Mouse (Mus musculus): ENCODE data around the gene Lamb3. TPM values are rescaled to one million over a fixed set of nuclear protein-coding genes. Genes with fewer than 3 reads are reported as not detected.

Lamb3 gene
- total RNA-seq, 2 experiments from 2014 or later, result 0.98 to 2.2 TPM

DNA sequence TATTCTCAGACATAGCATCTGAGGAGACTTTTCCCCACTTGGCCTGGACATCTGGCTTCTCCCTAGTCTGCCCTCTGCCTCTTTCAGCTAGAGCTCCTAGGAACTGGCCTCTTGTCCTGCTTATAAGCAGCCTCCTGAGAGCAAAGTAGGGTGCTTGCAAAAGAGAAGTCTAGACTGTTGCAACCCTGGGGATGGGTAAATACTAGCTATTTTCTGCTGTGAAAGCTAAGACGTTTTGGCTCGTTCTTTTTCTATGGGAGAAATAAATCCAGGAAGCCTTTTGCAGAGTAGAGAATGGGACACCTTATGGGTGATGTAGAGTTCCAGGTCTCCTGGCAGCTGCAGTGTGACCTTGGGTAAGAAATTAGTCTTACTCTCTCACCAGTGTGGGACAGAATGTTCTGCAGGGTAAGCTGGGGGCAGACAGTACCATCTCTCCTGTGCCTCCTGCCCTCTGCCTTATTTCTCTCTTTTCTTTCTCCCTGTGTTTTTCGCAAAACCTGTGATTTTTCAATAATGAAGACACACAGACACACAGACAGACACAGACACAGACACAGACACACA is 103.1 kb downstream of the Lamb3 start:
- no peak for DNase-seq (ENCODE audit: low spot score in 2 of 2)

DNA sequence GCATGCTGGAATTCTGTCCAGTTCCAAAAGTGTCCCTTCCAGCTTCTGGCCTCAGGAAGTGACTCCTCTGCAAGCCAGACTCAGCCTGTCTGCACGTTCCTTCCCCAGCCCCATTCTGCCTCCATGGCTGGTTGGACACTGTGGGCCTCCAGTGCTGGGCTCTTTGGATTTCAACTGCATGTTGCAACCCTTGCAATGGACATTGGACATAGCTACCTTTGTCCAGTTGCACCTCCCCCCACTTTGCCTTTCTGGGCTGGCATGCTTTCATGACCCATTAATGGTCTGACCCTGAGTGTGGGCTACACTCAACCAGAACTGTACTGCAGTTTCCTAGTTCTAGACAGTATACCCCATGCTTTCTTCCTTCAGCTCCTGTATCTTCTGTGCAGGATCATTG is 104.1 kb downstream of the Lamb3 start:
- no peak for DNase-seq (ENCODE audit: low spot score in 2 of 2)

DNA sequence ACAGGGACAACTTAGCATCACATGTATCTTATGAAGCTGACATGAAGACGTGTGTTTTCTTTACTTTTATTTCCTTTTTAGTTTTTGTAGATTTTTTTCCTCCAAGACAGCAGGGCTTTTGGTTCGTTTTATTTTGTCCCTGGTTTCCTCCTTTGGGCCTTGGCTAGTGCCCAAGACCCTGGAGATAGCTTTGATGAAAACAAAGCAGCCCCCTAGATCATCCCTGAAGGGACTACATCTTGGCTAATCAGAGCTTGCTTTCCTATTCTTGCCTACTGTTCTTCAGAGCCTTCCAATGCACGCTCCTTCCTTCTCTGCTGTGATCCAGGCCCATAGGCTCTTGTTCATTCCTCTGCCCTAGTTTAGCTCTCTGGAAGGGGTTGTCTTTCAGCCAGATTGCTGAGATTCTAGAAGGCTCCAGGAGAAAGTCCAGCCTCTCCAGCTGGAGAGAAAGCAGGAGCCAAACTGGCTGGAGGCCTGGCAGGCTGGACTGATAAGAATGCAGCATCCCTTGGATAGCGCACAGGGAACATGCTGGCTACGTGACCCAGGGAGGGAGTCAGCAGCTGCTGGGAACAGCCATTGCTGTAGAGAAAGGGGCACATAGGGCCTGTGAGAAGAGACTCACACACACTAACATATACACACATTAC is 108.3 kb downstream of the Lamb3 start:
- peak; percentile 44 to 65 for DNase-seq (ENCODE audit: low spot score in 2 of 2)

DNA sequence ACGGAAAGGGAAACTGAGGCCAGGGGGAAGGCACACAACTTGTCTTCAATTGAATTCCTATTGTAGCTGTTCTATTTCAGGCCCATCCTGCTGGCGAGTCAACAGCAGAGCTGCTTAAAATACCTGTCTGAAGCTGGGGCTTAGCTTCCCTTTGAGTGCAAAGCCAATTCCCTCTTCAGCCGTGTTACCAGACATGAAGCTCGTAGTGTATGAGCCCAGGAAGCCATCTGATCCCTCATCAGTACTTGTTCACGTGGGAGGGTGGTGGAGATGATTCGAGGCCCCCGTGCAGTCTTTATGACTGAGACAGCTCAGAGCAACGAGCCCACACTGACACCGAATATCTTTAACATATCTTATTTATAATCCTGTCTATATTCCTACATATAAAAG is 108.9 kb downstream of the Lamb3 start:
- no peak for DNase-seq (ENCODE audit: low spot score in 2 of 2)

DNA sequence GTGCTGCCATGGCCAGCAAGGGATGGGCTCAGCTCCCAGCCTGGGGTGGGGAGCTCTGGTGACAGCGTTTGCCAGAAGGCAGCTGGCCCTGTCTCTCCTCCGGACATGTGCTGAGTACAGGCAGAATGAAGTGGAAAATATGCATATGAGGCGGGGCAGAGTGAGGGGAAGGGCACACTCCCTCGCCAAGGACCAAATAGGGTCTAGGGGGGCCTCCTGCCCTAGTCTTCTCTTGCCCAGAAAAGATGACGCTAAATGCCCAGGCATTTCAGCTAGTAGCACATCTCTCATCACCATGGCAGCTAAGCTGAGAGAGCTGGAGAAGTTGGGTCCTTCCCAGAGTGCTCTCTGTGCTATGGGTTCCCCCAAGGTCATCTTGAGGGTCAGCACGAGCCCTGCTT is 109.7 kb downstream of the Lamb3 start:
- DNase-seq (ENCODE audit: low spot score in 2 of 2), result peak; percentile 26 to 45

DNA sequence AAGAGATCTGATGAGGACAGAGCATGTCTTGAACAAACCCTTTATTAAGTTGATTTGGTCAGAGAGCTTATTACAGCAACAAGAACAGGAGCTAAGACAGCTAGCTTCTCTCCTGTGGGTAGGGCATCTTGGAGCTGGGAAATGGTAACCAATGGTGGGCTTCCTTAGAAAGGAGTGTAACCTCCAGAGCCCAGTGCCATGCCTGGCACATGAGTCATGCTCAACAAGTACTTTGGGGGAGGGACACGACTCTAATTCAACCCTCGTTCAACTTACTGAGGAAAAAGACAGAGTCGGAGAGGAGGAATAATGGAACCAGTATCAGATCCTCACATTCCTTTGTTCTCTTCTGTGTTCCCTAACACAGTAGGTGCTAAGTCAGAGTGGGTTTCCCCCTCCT is 112.2 kb downstream of the Lamb3 start:
- DNase-seq (ENCODE audit: low spot score in 2 of 2), result no peak

DNA sequence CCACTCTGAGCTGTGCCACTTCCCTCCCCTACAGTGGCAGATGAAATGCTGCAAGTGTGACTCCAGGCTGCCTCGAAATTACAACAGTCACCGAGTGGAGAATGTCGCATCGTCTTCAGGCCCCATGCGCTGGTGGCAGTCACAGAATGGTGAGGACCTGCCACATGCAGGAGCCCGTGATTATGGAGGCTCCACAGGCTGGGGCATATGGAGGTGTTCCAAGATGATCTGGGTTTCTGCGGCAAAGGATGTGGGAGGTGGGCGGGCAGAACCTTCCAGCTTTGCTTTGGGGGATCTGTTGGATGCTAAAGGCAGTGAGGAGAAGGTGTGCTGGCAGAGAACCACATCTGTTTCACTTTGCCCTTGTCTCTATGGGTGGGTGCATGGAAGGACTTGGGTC is 112.9 kb downstream of the Lamb3 start:
- peak in 1 of 2 experiments; percentile 34 for DNase-seq (ENCODE audit: low spot score in 2 of 2)

DNA sequence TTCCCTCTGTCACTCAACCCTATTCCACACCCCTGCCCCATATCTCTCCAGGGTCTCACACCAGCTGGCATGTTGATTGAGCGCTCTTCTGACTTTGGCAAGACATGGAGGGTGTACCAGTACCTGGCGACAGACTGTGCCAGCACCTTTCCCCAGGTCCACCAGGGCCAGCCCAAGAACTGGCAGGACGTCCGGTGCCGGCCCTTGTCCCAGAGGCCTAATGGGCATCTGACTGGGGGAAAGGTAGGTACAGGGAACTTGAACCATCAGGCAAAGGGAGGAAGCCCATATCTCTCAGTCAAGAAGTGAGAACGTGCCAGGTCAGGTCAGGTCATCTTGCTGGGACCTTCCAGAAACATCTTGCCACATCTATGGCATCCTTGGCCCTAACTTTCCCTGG is 116.2 kb downstream of the Lamb3 start:
- DNase-seq (ENCODE audit: low spot score in 2 of 2), result no peak

DNA sequence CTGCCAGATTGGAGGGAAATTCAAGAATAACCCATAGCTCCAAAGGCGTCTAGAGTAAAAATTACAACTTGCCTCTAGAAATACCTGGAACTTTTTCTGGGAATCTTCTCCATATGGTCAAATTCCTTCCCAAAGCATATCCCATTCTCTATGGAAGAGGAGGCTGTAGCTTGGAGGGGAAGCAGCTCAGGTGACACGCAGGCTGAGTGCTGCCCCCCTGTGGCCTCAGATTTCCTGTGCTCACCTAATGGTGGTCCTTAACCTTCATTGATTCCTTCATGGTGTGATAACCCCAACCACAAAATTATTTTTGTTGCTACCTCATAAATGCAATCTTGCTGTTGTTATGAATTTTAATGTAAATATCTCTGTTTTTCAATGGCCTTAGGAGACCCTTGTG is 116.7 kb downstream of the Lamb3 start:
- DNase-seq (ENCODE audit: low spot score in 2 of 2), result peak in 1 of 2 experiments; percentile 53

DNA sequence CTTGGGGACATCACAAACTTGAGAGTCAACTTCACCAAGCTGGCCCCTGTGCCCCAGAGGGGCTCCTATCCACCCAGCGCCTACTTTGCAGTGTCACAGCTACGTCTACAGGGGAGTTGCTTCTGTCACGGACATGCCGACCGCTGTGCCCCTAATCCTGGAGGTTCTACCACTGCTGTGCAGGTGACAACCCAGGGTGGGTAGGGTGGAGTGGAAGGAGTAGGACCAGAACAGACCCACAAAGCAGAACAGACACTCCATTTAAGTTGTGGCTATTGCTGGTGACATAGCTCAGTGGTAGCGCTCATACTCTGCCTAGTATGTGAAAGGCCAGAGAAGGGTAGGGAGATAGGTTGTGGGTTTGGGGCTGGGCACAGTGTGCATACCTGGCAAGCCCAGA is 118.4 kb downstream of the Lamb3 start:
- DNase-seq (ENCODE audit: low spot score in 2 of 2), result no peak

DNA sequence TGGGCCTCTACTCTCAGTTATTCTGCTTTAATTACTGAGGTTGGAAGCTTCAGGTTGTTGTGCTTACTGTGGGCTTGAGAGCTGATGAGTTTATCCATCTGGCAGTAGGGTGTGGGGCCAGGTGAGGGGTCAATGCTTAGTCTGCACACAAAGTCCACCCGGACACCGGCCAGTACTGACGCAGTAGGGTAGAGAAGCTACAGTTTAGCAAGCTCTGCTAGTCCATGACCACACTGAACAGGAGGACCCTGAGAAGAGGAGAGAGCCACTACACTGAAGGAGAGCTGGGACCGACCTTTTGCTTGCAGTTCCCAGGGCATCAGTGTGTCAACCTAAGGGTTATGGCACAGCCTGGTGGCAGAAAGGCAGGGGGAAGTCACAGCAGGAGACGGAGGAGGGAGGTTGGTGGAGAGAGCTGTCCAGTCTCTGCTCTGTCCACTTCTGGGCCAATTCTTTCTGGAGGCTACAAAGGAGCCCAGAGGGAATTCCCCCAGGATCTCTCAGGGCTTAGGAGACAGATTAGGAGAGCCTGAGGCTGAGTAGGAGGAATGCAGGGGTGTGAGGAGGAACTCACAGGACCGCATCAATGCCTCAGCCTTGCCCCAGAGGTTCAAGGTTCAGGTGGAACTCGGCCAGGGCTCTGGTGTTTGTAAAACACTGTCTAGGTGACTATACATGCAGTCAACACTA is 119.1 kb downstream of the Lamb3 start:
- DNase-seq (ENCODE audit: low spot score in 2 of 2), result no peak

DNA sequence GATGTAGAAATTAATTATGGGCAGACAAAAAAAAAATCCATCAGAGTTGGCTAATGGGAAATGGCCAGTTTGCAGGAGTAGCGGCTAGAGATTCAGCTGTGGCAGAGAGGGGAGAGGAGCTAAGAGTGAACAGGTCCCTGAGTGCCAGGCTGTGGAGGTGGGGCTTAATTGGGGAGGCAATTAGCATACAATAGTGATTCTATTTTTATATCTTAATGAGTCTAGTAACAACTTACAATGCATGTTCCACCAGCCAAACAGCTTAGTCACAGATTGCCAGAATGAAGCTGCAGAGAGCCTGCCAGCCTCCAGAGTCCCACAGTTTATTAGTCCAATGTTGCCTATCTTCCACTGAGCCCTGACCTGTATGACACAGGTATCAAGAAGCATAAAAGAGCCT is 119.7 kb downstream of the Lamb3 start:
- no peak for DNase-seq (ENCODE audit: low spot score in 2 of 2)

DNA sequence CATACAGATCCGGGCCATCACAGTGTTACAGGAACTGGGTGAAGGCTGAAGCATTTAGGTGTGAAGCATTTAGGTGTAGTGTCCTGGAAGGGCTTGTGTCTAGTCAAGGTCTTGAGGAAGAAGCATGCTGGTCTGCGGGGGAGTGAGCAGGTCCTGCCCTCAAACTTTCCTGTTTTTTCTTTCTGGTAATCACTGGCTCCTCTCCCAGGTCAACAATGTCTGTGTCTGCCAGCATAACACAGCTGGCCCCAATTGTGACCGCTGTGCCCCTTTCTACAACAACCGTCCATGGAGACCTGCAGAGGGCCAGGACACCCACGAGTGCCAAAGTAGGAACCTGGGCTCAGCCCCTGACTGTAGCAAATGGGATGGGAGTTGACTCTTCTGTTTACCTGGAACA is 120.2 kb downstream of the Lamb3 start:
- DNase-seq (ENCODE audit: low spot score in 2 of 2), result no peak

DNA sequence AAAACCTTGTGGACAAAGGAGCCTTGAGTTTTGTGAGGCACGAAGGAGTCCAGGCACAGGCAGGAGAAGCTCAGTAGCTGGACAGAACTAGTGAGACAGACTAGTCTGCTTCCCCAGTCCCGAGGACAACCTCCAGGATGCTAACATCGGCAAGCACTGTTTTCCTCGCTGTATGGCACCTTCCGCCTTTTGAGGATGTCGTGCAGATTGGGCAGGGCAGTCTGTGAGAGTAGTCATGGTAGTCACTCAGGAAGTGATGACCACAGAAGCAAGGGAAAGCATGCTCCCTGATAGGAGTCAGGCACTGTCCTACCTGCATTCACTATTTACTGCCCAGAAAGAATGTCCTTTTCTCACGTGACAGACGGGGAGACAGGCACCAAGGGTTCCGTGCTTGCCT is 122.1 kb downstream of the Lamb3 start:
- no peak for DNase-seq (ENCODE audit: low spot score in 2 of 2)

DNA sequence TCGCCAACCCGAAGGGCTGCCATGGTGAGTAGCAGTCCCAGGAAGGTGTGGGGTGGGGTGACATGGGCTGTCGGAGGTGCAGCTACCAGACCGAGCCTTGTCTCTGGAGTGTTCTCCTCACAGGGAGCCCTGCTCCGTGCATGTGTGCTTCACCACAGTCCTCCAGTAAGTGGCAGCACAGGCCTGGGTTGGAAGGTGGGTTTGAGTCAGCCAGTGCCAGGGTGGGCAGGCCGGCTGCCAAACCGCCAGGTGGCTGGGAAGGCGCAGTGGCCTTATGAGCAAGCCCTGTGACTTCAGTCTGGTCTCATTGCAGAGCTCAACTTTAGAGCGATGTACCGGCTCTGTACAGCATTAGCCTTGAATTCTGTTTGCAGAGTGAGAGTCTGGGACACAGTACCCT is 122.7 kb downstream of the Lamb3 start:
- peak; percentile 89 to 91 for DNase-seq (ENCODE audit: low spot score in 2 of 2)

DNA sequence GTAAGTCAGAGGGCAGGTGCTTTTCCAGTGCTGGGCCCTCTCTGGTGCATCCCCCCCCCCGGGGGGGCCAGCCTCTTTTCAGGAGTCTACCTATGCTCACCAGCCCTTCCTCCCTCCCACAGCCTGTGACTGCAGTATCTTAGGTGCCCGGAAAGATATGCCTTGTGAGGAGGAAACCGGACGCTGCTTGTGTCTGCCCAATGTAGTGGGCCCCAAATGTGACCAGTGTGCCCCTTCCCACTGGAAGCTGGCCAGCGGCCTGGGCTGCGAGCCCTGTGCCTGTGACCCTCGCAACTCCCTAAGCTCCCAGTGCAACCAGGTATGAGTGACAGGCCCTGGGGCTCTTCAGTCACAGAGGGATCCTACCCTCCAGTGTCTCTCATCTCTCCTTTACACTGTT is 123.1 kb downstream of the Lamb3 start:
- no peak for DNase-seq (ENCODE audit: low spot score in 2 of 2)

DNA sequence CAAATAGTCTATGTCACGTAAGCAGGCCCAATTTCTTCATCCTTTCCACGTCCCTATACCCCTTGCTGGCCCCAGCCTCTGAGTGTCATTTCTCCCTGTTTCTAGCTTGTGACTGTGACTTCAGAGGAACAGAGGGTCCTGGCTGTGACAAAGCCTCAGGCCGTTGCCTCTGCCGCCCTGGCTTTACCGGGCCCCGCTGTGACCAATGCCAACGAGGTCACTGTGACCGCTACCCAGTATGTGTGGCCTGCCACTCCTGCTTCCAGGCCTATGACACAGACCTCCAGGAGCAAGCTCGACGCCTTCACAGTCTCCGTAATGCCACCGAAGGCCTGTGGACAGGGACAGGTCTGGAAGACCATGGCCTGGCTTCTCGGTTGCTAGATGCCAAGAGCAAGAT is 124.5 kb downstream of the Lamb3 start:
- no peak for DNase-seq (ENCODE audit: low spot score in 2 of 2)

DNA sequence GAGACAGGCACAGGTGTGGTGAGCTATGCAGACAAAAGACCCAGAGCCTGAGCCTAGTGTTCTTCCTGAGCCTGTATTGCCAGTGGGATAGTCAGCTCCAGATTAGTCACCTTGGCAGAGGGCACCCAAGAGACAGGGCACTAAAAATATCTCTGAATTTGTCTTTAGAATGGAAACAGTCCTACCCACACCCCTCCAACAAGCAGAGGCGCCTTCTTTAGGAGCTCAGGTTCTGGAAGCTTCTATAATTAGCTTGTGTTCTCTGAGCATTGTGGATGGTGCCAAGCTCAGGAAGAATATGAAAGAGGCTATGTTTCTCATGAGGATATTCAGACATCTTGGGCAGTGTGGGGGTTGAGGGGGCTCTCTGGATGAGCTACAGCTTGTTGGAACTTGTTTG is 125.2 kb downstream of the Lamb3 start:
- DNase-seq (ENCODE audit: low spot score in 2 of 2), result peak in 1 of 2 experiments; percentile 35

DNA sequence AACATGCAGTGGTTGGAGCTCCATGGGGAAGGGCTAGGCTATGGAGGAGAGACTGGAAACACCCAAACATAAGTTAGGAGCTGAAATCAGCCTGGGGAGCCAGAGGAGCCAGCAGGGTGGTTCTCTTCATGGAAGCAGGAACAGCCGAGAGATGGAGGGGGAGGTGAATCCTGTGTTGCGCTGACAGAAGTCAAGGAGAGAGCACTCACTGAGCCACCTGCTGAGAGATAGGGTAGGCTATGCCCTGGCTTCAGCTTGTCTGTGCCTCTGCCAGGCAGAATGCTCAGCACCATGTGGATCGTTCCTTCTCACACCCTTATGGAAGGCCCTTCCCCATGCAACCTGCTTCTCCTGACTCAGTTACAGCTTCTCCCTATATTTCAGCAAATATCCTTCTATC is 126.3 kb downstream of the Lamb3 start:
- no peak for DNase-seq (ENCODE audit: low spot score in 2 of 2)

DNA sequence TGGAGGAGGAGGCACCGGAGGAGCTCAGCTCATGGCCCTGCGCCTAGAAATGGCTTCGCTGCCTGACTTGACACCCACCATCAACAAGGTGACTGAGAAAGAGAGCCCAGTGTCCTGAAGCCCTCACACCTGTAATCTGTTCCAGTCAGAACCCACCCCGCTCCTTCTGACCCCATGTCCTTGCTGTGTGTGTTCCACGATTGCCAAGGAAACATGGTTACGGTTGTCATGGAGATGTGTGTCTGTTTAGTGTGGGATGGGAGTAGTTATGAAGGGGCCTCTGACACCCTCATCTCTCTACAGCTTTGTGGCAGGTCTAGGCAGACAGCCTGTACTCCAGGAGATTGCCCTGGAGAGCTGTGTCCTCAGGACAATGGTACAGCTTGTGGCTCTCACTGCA is 127.0 kb downstream of the Lamb3 start:
- DNase-seq (ENCODE audit: low spot score in 2 of 2), result no peak

DNA sequence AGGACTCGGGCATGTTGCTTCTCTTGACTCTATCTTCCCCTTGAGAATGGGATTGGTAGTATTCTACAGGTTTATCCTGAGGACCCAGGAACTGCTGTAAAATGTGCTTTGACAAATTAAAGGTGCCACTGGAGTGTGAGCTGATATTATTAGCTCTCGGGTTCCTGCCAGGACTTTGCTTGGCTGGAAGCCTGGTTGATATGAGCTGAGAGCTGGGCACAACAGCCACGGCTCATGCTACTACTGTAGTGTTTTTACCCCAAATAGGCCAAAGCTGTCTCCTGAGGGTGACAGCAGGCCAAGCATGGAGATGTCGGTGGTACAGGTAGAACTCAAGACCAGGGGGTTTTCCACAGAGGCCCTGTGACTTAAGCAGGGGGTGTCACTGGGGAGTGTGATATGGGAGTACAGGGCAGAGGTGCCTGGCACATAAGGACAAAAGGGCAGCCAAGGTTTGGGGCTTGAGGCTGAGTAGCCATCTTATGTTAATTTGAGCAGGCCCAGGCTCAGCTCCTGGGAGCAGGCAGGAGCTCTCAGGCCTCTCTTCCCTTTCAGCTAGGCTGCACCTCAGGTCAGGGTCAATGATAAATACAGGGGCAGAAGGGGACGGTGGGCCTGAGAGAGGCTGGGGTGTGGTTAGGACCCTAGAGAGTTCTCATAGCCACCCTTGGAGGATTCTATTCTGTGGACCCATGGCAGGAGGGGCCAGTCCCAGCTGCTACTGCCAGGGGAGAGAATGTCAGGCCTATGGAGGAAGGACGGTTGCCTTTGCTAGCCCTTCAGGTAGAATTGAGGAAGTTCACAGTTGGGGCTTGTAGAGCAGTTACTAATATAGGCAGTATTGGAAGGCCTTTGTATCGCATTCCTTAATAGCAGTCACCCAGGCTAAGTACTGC is 128.9 kb downstream of the Lamb3 start:
- no peak for DNase-seq (ENCODE audit: low spot score in 2 of 2)

DNA sequence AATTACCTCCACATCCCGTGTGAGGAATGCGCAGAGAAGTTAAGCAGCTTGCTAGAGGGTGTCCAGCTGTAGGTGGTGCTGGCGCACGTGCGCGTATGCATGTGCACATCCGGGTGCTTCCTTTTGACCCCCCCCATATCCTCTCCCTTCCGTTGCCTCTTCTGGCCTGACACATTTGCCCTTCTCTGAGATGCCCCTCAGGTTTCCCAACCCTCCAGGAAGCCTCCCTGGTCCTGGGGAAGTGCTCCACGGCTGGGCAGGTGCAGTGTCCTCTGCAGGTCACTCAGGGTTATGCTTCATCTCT is 129.5 kb downstream of the Lamb3 start:
- DNase-seq (ENCODE audit: low spot score in 2 of 2), result no peak
